Mouse (Mus musculus): ENCODE measurements around the gene Uevld. TPM values are rescaled to one million over a fixed set of nuclear protein-coding genes. Genes with fewer than 3 reads are reported as not detected.

Uevld gene
- polyA plus RNA-seq, 1 experiment from 2014 or later, result 9.1 TPM

- Histone ChIP-seq H3K9me3 (ENCODE audit: control insufficient read depth, low read length) (no peaks in the 10 kb centered on the region), H3K4me1 (replicated peaks; ENCODE audit: control insufficient read depth, insufficient read depth, low read length) (peaks cover 8% of the 10 kb centered on the region; the same call in 1 of the 2 replicates), H3K9ac (ENCODE audit: low read depth, low read length) (no peak overlapping the region), H3K4me3 (ENCODE audit: low read depth, low read length) (no peak overlapping the region), H3K36me3 (ENCODE audit: control insufficient read depth, insufficient read depth, low read length) (no peaks in the 10 kb centered on the region), H3K27ac (ENCODE audit: low read depth, low read length) (no peak overlapping the region), H3K4me2 (no peak overlapping the region), H3K27me3 (replicated peaks; ENCODE audit: control insufficient read depth, insufficient read depth, low read length) (no peaks in the 10 kb centered on the region)
- DNase-seq (ENCODE audit: low spot score) (no peak), ATAC-seq (replicated peaks; ENCODE audit: low FRiP score) (no peak; the same call in 1 of the 2 replicates)
- 43% methylated on average over 6 of the region's 6 CpGs for WGBS
Measured at GRCm38 (mm10) chr7:46877255-46877654, 81.1 kb downstream of the Uevld start.

DNA sequence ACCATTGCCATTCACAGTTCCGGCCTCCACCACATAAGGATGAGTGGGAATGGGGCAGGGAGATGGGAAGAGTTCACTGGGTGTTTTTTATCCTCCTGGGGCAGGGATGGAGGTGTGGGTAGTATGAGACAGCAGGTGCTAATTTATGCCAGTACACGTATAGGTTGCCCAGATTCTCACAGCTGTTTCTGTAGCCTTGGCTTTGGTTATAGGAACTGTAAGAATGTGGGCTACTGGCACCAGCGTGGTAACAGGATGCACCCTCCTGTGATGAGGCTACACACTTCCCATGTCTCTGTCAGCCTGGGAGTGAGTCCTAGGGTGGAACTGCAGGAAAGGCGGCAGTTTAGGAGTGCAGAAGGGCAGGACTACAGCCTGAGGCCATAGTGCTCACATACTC lies 81.5 kb downstream of the Uevld start:
- Histone ChIP-seq H3K4me1 (replicated peaks; ENCODE audit: control insufficient read depth, insufficient read depth, low read length) (peaks cover 8% of the 10 kb centered on the region; the same call in 1 of the 2 replicates), H3K27me3 (replicated peaks; ENCODE audit: control insufficient read depth, insufficient read depth, low read length) (no peaks in the 10 kb centered on the region), H3K4me2 (no peak overlapping the region), H3K27ac (ENCODE audit: low read depth, low read length) (no peak overlapping the region), H3K4me3 (ENCODE audit: low read depth, low read length) (no peak overlapping the region), H3K9me3 (ENCODE audit: control insufficient read depth, low read length) (no peaks in the 10 kb centered on the region), H3K9ac (ENCODE audit: low read depth, low read length) (no peak overlapping the region), H3K36me3 (ENCODE audit: control insufficient read depth, insufficient read depth, low read length) (no peaks in the 10 kb centered on the region)
- no peak for DNase-seq (ENCODE audit: low spot score)
- 61% methylated on average over 4 of the region's 4 CpGs for WGBS
- no peak for ATAC-seq (replicated peaks; ENCODE audit: low FRiP score)

Other genes starting within 250 kb of the Uevld start
- 30.7 and 32.7 TPM in 2 replicates for gene Saal1, start 247.8 kb downstream of the Uevld start, polyA plus RNA-seq (2014; fragmentation: Nextera tagmentation; extraction: Ambion mirVana)
- 0.29 and 0.78 TPM in 2 replicates for gene Saa3, start 242.8 kb downstream of the Uevld start, polyA plus RNA-seq (2014; fragmentation: Nextera tagmentation; extraction: Ambion mirVana)
- 5.7 and 6.1 TPM in 2 replicates for gene Saa4, start 225.9 kb downstream of the Uevld start, polyA plus RNA-seq (2014; fragmentation: Nextera tagmentation; extraction: Ambion mirVana)
- 0.90 and 1.1 TPM in 2 replicates for gene Saa1, start 215.5 kb downstream of the Uevld start, polyA plus RNA-seq (2014; fragmentation: Nextera tagmentation; extraction: Ambion mirVana)
- gene Saa2, start 206.7 kb downstream of the Uevld start, polyA plus RNA-seq (2014; fragmentation: Nextera tagmentation; extraction: Ambion mirVana), result 1.2 TPM in 1 of 2 replicates, not detected in the other
- 15.5 and 16.7 TPM in 2 replicates for gene Hps5, start 162.5 kb downstream of the Uevld start, polyA plus RNA-seq (2014; fragmentation: Nextera tagmentation; extraction: Ambion mirVana)
- gene Gtf2h1, start 162.4 kb downstream of the Uevld start, polyA plus RNA-seq (2014; fragmentation: Nextera tagmentation; extraction: Ambion mirVana), result 83.6 and 95.7 TPM in 2 replicates
- 3,525 and 3,814 TPM in 2 replicates for gene Ldha, start 117.1 kb downstream of the Uevld start, polyA plus RNA-seq (2014; fragmentation: Nextera tagmentation; extraction: Ambion mirVana)
- 0.17 and 0.73 TPM in 2 replicates for gene Ldhc, start 97.3 kb downstream of the Uevld start, polyA plus RNA-seq (2014; fragmentation: Nextera tagmentation; extraction: Ambion mirVana)
- gene Tsg101, start 38.6 kb downstream of the Uevld start, polyA plus RNA-seq (2014; fragmentation: Nextera tagmentation; extraction: Ambion mirVana), result 129 and 133 TPM in 2 replicates
- gene Gm9999, start 25.1 kb upstream of the Uevld start, polyA plus RNA-seq (2014; fragmentation: Nextera tagmentation; extraction: Ambion mirVana), result not detected in 2 replicates
- 21.4 and 25.3 TPM in 2 replicates for gene Spty2d1, start 49.9 kb upstream of the Uevld start, polyA plus RNA-seq (2014; fragmentation: Nextera tagmentation; extraction: Ambion mirVana)
- 23.3 and 24.2 TPM in 2 replicates for gene Tmem86a, start 92.1 kb upstream of the Uevld start, polyA plus RNA-seq (2014; fragmentation: Nextera tagmentation; extraction: Ambion mirVana)
- gene Ptpn5, start 175.2 kb upstream of the Uevld start, polyA plus RNA-seq (2014; fragmentation: Nextera tagmentation; extraction: Ambion mirVana), result 0.10 and 0.55 TPM in 2 replicates
- not detected in 2 replicates for gene Mrgpra6, start 246.4 kb upstream of the Uevld start, polyA plus RNA-seq (2014; fragmentation: Nextera tagmentation; extraction: Ambion mirVana)

Data from liver, embryonic 11.5 days (tissue).